Mouse (Mus musculus): Measurements from ENCODE around the gene Ppp1r12a.

Ppp1r12a gene

GRCm38 (mm10) chr10:108162297-108163020 lies 466 bp downstream of the Ppp1r12a start:
- no peak for DNase-seq (ENCODE audit: low read depth, low spot score)

DNA sequence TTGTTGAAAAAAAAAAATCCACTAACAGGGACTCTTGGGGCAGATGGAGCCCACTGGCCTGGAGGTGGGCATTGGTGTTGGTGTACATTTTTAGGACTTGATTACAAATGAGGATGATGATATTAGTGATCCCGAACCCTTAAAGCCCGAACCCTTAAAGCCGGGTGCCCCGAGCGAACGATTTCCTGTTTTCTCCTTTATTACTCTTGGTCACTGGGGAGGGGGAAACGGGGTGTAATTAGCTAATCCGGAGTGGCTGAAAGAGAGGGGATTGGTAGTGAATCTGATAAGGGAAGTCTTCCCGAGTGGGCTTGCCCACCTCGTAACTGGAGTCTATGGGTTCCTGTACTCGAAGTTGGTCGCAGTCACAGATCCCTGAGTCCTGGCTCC lies 1.0 kb downstream of the Ppp1r12a start:
- no peak for DNase-seq (ENCODE audit: low read depth, low spot score)

GRCm38 (mm10) chr10:108163451-108163850 lies 1.5 kb downstream of the Ppp1r12a start:
- DNase-seq (ENCODE audit: low read depth, low spot score) = no peak

DNA sequence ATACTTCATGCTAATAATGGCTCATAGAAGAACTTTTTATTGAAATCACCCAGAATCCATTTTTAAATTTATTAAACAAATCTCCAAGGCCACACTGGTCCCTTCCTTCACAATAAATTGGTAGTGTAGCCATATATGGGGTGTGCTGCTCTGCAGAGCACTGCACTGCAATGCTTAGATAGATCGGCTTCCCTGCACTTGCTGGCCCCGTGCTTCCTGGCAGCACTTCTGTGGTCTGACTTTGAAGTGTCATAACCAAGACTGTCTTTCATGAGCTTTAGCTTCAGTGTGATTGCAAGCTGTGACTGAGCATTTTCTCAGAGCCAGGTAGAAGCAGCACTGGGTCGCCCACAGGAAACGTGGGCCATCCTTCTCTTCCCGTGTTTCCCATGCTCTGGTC lies 5.8 kb downstream of the Ppp1r12a start:
- DNase-seq (ENCODE audit: low read depth, low spot score) = no peak

- no peak for DNase-seq (ENCODE audit: low read depth, low spot score)
Measured at GRCm38 (mm10) chr10:108170818-108171217, 8.8 kb downstream of the Ppp1r12a start.

- no peak for DNase-seq (ENCODE audit: low read depth, low spot score)
Measured at GRCm38 (mm10) chr10:108171637-108172036, 9.6 kb downstream of the Ppp1r12a start.

GRCm38 (mm10) chr10:108172817-108173563 lies 11.0 kb downstream of the Ppp1r12a start:
- DNase-seq (ENCODE audit: low read depth, low spot score) = no peak

DNA sequence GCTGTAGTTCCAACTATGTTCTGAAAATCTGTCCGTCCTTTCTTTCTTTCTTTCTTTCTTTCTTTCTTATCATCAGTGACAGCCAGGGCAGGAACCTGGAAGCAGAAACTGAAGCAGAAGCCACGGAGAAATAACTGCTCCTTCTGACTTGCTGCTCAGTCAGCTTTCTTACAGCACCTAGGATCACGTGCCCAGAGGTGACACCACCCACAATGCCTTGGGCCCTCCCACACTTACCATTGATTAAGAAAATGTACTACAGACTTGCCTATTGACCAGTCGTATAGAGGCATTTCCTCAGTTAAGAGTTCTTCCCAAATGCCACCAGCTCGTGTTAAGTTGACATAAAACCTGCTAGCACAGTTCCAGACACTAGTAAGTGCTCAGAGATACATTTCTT lies 12.1 kb downstream of the Ppp1r12a start:
- no peak for DNase-seq (ENCODE audit: low read depth, low spot score)

DNA sequence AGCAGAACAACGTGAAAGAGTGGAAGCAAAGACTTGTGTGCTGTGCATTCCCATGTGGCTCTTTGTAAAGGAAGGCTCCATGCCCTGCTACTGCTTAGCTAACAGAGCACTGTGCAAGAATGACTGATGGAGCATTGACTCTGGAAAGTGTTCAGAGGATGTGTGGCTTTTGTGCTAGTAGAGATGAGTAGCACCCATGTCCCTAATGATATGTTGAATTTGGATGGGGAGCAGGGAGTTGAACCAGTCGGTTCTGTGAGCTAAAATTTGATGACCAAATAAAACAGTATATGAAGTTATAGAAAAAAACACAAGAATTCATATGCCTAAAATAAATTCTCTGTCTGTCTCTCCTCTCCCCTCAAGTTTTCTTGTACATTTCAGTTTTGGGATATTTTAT lies 13.9 kb downstream of the Ppp1r12a start:
- no peak for DNase-seq (ENCODE audit: low read depth, low spot score)

DNA sequence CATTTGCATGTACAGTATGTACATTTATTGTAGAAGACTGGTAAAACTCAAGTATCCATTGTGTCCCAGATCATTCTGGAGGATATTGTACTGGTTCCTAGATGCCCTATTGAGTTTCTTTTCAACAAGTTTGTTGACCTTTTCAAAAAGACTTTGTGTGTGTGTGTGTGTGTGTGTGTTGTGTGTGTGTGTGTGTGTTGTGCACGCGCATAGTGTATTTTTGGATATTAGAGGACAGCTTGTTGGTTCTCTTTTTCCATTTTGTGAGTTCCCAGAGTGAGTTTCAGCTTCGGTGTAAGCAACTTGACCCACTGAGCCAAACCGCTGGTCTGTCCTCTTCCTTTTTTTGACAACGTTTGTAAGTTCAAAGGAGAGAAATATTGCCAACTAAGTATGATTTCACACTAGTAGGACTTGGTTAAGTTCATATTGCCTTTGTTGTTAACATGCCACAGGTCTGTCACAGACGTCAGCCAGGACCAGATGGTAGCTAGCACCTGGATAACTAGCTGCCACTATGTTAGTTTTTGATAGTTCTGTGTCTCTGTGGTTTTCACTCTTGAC lies 16.4 kb downstream of the Ppp1r12a start:
- no peak for DNase-seq (ENCODE audit: low read depth, low spot score)

DNA sequence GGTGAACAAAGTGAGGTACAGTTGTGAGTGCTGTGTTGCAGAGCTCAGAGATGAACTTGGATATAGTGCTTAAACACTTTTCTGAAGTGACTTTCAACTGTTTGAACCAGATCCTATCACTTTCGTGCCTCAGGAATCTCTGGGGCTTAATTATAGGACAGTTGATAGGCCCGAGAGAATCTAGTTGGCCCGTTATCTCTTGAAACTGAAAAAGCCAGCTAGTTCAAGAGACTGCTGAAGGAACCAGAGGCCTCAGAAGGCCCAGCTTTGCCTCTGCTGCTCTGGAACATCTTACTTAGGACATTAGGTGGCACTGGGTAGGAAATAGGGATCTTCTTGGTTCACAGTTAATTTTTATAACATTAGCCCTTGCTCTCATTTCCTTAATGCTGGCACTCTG lies 17.4 kb downstream of the Ppp1r12a start:
- no peak for DNase-seq (ENCODE audit: low read depth, low spot score)

DNA sequence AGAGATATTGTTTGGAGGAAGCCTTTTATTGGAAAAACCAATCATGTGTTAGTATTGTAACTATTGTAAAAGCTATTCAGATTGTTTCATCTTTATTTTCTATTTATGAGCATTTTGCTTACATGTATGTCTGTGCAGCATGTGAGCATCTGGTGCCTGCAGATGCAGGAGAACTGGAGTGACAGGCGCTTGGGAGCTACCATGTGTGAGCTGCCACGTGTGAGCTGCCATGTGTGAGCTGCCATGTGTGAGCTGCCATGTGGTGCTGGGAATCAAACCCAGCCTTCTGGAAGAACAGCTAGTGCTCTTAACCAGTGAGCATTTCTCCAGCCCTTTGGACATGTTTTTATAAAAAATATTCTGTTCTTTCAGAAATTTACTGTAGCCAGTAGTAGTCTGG lies 18.3 kb downstream of the Ppp1r12a start:
- DNase-seq (ENCODE audit: low read depth, low spot score) = no peak

- no peak for DNase-seq (ENCODE audit: low read depth, low spot score)
Measured at GRCm38 (mm10) chr10:108181893-108182292, 19.9 kb downstream of the Ppp1r12a start.

DNA sequence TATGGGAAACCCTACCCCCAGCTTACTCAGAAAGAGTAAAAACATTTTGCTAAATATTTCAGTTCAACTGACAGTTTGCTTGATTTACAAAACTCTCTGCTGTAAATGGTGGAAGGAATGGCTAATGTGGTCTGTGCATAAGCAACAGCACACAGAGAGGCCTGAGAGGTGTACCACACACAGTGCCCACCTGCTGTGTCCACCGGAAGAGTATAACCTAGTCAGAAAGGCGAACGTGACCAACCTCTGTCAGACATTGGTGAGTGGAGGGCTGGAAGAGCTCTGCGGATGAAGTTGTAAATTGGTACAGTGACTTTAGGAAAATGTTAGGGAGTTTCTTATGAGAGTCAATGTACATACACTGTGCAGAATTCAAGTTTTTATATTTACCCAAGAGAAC lies 20.4 kb downstream of the Ppp1r12a start:
- DNase-seq (ENCODE audit: low read depth, low spot score) = no peak

- no peak for DNase-seq (ENCODE audit: low read depth, low spot score)
Measured at GRCm38 (mm10) chr10:108184763-108185162, 22.8 kb downstream of the Ppp1r12a start.

- DNase-seq (ENCODE audit: low read depth, low spot score) = no peak
Measured at GRCm38 (mm10) chr10:108185265-108185664, 23.3 kb downstream of the Ppp1r12a start.

- no peak for DNase-seq (ENCODE audit: low read depth, low spot score)
Measured at GRCm38 (mm10) chr10:108189303-108189702, 27.3 kb downstream of the Ppp1r12a start.

GRCm38 (mm10) chr10:108189986-108190385 lies 28.0 kb downstream of the Ppp1r12a start:
- no peak for DNase-seq (ENCODE audit: low read depth, low spot score)

DNA sequence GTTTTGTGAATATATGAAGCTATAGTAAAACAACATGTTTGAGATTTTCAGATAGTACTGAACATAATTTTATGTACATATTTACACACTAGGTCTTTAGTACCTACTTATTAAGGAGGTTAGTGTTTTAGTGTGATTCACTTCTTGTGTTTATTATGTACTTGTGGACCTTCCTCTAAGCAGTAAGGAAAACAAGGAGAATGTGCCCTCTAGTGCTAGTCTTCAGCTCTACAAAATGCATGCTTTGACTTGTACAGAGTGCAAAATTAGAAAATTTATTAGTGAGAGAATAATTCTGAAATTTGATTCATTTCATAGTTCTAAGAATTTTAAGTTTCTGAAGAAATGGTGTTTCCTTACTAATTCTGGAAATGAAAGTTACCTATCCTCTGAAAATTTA lies 28.6 kb downstream of the Ppp1r12a start:
- no peak for DNase-seq (ENCODE audit: low read depth, low spot score)

DNA sequence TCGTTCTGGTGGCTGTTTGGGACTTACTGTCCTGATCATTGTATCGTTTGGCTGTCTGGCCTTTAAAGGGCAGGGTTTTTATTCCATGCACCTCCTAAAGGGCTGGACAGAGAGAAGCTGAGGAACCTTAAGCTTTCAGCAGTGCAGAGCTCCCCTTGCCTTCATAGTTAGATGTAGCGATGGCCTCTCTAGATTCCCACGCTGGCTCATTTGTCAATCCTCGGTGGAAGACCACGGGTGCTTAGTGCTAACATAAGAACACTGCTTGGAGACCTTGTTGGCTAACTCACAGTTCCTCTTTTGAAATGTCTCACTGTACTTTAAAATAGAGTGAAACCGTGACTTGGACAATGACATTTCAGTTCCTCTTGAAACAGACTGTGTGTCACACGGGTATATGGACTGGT lies 29.4 kb downstream of the Ppp1r12a start:
- DNase-seq (ENCODE audit: low read depth, low spot score) = no peak

- no peak for DNase-seq (ENCODE audit: low read depth, low spot score)
Measured at GRCm38 (mm10) chr10:108192306-108192705, 30.3 kb downstream of the Ppp1r12a start.

DNA sequence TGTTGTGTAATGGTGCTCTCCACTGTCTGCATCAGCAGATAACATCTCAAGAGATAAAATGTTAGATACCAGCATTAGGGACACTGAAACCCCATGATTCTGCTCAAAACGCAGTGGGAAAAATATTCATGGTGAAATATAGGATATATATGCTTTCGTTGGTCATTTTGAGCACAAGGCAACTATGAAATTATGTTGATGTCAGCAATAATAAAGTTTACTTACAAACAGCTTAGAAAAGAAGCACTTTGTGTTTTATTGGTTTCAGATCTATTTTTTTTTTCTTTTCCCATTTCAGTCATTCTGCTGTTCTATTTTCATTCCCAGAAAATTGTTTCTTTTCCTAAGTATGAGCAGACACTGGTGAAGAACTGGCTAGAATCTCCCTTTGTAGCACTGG lies 34.1 kb downstream of the Ppp1r12a start:
- no peak for DNase-seq (ENCODE audit: low read depth, low spot score)

DNA sequence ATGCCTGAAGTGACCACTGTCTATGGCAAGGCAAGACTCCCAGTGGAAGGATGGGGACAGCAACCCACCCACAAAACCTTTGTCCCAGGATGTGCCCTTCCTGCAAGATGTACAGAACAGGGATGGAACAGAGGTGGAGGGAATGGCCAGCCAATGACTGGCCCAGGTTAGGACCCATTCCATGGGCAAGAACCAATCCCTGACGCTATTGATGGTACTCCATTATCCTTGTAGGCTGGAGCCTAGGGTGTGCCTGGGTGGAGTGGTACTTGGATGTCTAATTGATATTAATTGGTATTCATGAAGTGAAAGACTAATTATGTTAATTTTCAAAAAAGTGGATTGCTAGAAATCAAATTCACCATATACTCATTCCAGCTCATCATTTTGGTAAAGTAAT lies 35.5 kb downstream of the Ppp1r12a start:
- DNase-seq (ENCODE audit: low read depth, low spot score) = no peak

Measured in WW6 (cell line).